Mouse (Mus musculus): ENCODE measurements around the gene Fam83g.

DNA sequence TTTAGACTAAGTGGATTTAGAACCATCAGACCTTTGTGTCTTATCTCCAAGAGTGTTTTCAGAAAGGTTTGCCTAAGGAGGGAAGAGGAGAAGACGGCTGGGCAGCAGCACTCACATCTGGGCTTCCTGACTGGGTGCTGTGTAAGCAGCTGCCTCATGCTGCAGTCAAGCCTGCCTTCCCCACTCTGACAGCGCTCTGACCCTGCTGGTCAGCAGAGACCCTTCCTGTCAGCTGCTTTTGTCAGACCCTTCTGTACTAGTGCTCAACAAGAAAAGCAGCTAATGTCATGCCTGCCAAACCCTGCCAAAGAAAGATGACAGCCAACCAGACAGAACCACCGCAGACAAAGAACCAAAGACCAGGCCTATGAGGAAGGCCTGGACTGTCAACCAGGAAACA, 59.9 kb downstream of the Fam83g start:
- no peak for TF ChIP-seq CTCF (IDR thresholded peaks at IDR 0.05; ENCODE audit: low read depth, low read length)
- TF ChIP-seq POLR2AphosphoS5 (IDR thresholded peaks at IDR 0.05; ENCODE audit: insufficient replicate concordance, low read depth, low read length): no peak
- no peak for TF ChIP-seq GATA1 (IDR thresholded peaks at IDR 0.05; ENCODE audit: borderline replicate concordance, low read length)
